Mouse (Mus musculus) central nervous system, embryonic 11.5 days (tissue): ENCODE data around the gene Tesk2. TPM values are rescaled to one million over a fixed set of nuclear protein-coding genes. Genes with fewer than 3 reads are reported as not detected.

Source experiments
- polyA plus RNA-seq: library from polyadenylated mRNA; depleted of rRNA; stranded (reverse); fragments of >200 nt; gene quantifications from 2 replicates; pipeline ENCODE4 v1.2.3, GENCODE M21; 2012; rRNA removed

Gene Tesk2
- polyA plus RNA-seq, result 6.0 and 8.2 TPM in 2 replicates

GRCm38 (mm10) chr4:116720343-116721097 is at the start of gene Tesk2:
Gene Tesk2, plus strand, starts transcription at chr4:116720948.

DNA sequence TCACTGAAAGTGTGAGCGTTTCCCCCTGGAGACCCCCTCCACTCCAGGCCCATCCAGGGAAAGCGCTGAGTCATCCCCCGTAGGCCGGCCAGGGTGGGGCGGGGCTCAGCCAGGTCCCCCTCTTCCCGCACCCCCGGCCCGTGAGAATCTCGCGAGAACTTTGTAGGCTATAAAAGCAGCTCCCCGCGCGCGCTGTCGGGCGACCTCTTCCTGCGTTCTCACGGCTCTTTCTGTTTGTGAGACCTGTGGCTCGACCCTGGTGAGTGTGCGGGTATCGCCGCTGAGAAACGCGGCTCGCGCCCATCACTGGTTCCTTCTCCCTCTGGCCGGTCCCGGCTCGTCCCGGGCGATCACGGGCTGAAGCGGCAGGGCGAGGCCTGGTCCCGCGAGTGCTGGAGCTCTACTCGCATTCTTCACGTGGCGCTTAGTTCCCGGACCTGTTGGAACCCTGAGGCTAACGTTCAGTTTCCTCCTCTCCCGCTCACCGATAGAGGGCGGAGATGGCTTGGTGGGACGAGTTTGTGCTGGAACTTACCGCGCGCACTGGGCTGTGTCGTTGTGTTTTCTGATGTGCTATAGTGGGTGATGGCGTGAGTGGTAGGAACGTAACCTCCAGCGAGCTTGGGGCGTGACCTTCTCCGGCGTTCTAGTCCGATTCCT is 35.2 kb upstream of the Tesk2 start, which contains the start of gene Prdx1:
Gene Prdx1, plus strand, starts transcription at position 143 of the 660 bp plus-strand sequence.

DNA sequence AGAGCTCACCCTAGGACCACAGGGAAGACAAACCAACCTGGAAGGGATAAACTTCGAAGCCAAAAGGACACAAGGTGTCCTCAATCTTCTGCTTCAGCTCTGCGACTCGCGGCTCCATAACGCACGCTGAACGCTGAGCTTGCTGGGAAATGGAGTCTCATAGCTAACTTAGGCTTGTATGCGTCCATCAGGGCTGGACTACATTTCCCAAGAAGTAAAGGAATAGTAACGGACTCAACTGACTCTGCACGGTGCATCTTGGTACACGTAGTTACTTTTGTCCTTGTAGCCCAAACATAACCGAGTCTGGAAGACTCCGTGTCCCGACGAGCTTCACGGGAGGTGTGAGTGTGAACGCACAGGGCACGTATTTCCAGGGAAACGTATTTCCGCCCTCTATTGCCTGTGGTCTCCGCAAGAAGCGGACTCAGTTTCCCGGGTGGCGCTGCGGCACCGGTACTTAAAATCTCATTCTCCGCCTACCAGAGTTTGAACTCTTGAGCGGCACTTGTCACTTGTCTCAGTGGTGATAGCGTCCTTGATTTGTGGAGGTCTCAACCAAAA is 12.5 kb upstream of the Tesk2 start, which contains the start of the genes Mmachc and Ccdc163:
Gene Mmachc, minus strand, starts transcription at position 206 of the 564 bp plus-strand sequence.
Gene Ccdc163, plus strand, starts transcription at position 309 of the 564 bp plus-strand sequence.

DNA sequence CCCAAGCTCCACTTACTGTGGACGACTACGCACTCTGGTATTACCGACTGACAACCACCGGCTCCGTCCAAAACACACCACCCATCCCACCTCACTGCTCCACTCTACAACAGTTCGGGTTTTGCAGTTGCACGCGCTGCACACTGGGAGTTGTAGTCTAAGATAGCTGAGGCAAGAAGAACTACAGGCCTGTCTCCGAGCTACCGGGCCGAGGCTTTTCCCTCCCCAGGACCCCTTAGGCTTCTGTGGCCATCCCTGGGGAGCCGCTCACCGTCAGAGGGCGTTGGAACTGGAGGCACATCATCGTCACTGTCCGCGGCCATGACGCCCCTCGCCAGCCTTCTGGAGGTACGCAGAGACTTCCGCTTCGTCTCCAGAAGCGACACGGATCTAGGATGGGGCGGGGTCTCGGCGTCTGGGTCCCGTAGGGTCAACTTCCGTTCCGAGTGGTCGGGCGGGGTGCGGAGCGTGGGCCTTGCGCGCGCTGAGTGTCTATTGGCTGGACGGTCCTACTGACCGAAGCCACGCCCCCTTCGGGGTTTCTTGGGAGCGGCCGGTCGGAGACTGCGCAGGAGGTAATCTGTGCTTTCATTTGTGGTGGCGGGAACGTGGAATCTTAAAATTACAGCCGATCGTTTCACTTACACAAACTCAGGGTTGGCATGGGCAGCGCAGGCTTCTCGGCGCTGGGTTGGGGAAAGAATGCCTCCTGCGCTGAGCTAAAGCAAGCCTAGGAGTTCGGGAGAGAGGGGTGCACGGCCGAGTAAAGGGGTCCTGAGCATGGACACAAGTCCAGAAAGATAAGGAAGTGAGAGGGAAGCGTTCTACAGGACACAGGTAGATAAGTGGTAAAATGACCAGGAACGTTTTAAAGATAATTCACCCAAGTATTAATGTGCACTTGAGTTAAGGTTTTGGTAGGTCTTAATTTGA is 86.7 kb downstream of the Tesk2 start, which contains the start of the genes Toe1 and Mutyh:
Gene Toe1, minus strand, starts transcription at position 444 of the 933 bp plus-strand sequence.
Gene Mutyh, plus strand, starts transcription at position 527 of the 933 bp plus-strand sequence.

DNA sequence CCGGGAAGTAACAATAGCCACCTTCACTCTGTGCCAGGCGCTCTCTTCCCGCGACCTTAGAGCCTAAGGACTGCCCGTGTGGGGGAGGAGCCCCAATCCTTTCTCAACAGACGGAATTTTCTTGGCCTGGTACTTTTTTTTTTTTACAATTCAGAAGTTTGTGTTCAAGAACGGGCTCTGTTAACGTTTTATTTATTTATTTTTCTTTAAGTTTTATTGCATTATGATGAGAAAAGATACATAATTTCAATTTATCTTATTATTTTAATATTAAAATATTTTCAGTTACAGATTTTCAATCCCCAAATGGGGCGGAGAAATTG is 100.9 kb downstream of the Tesk2 start, which contains the start of gene Hpdl:
Gene Hpdl, minus strand, starts transcription at position 14 of the 323 bp plus-strand sequence.

Other genes starting within 250 kb of the Tesk2 start
- 9.3 and 9.5 TPM in 2 replicates for gene Ipp, start 213.4 kb upstream of the Tesk2 start, polyA plus RNA-seq
- gene Tmem69, start 165.0 kb upstream of the Tesk2 start, polyA plus RNA-seq, result 9.7 and 15.2 TPM in 2 replicates
- 50.4 and 52.2 TPM in 2 replicates for gene Gpbp1l1, start 163.3 kb upstream of the Tesk2 start, polyA plus RNA-seq
- gene Ccdc17, start 124.3 kb upstream of the Tesk2 start, polyA plus RNA-seq, result 1.7 and 3.1 TPM in 2 replicates
- gene Nasp, start 93.0 kb upstream of the Tesk2 start, polyA plus RNA-seq, result 359 and 483 TPM in 2 replicates
- 372 and 516 TPM in 2 replicates for gene Akr1a1, start 69.3 kb upstream of the Tesk2 start, polyA plus RNA-seq
- 314 and 462 TPM in 2 replicates for gene Prdx1, start 35.4 kb upstream of the Tesk2 start, polyA plus RNA-seq
- 19.1 and 26.3 TPM in 2 replicates for gene Mmachc, start 12.5 kb upstream of the Tesk2 start, polyA plus RNA-seq
- 36.8 and 54.1 TPM in 2 replicates for gene Ccdc163, start 12.4 kb upstream of the Tesk2 start, polyA plus RNA-seq
- gene Toe1, start 86.7 kb downstream of the Tesk2 start, polyA plus RNA-seq, result 32.8 and 42.0 TPM in 2 replicates
- gene Mutyh, start 86.8 kb downstream of the Tesk2 start, polyA plus RNA-seq, result 21.6 and 26.6 TPM in 2 replicates
- gene Hpdl, start 100.8 kb downstream of the Tesk2 start, polyA plus RNA-seq, result 0.28 and 0.76 TPM in 2 replicates
- 13.2 and 16.7 TPM in 2 replicates for gene Zswim5, start 156.4 kb downstream of the Tesk2 start, polyA plus RNA-seq